1 mouse cellular context compared by ENCODE assay signal in genomic region chr5:149375889-149376212, GRCm38 (mm10).
A peak's percentile ranks its signal among the peaks of the same experiment; 100 is the strongest.
TF ChIP-seq lines count a peak whose summit lies in the region.

No protein-coding gene starts in this region.

TF ChIP-seq in CH12.LX, 34 proteins besides CTCF, POLR2A, EP300 and RAD21 (continued from another document):
- TF ChIP-seq RCOR1 (conservative IDR thresholded peaks at IDR 0.05; ENCODE audit: low read depth, low read length) (no peak), SMC3 (IDR thresholded peaks at IDR 0.05; ENCODE audit: low read depth, low read length) (peak; percentile 68), MAX (IDR thresholded peaks at IDR 0.05; ENCODE audit: low read length) (peak; percentile 67; the same call in 1 of the 2 replicates)
TF ChIP-seq in CH12.LX: peak in this region for 3.
